Mouse (Mus musculus) cerebellum, adult 9-10 months (tissue): ENCODE data around the gene Mapk1ip1l.
"Not testable (repeated sequence)": the region's sequence is repeated elsewhere in the genome, so short reads cannot be mapped to it uniquely, and the experiment has no call there.

Experiments
- DNase-seq: peaks from one replicate; pipeline ENCODE4 v3.0.0; 2022

Mapk1ip1l gene

GRCm38 (mm10) chr14:47305933-47306332 lies 7.9 kb downstream of the Mapk1ip1l start:
- DNase-seq: no peak

GRCm38 (mm10) chr14:47307669-47308068 lies 9.6 kb downstream of the Mapk1ip1l start:
- no peak for DNase-seq

GRCm38 (mm10) chr14:47309061-47309460 lies 11.0 kb downstream of the Mapk1ip1l start:
- no peak for DNase-seq

GRCm38 (mm10) chr14:47310342-47311181 lies 12.5 kb downstream of the Mapk1ip1l start:
- peak; percentile 95 for DNase-seq

GRCm38 (mm10) chr14:47319362-47319761 lies 21.3 kb downstream of the Mapk1ip1l start:
- DNase-seq: no peak

- not testable (repeated sequence) for DNase-seq
These were observed 23.5 kb downstream of the Mapk1ip1l start for GRCm38 (mm10) chr14:47321581-47321980.

GRCm38 (mm10) chr14:47325965-47326761 lies 28.1 kb downstream of the Mapk1ip1l start:
- DNase-seq: no peak

GRCm38 (mm10) chr14:47327347-47327746 lies 29.3 kb downstream of the Mapk1ip1l start:
- DNase-seq: no peak

- DNase-seq: no peak
These were observed 33.9 kb downstream of the Mapk1ip1l start for GRCm38 (mm10) chr14:47331920-47332319.

- no peak for DNase-seq
These were observed 36.8 kb downstream of the Mapk1ip1l start for GRCm38 (mm10) chr14:47334819-47335218.

- DNase-seq: no peak
These were observed 37.2 kb downstream of the Mapk1ip1l start for GRCm38 (mm10) chr14:47335300-47335699.

- DNase-seq: no peak
These were observed 42.3 kb downstream of the Mapk1ip1l start for GRCm38 (mm10) chr14:47340231-47340925.

GRCm38 (mm10) chr14:47341811-47342291 lies 43.8 kb downstream of the Mapk1ip1l start:
- DNase-seq: no peak

- DNase-seq: no peak
These were observed 48.6 kb downstream of the Mapk1ip1l start for GRCm38 (mm10) chr14:47346715-47347114.

- no peak for DNase-seq
These were observed 52.9 kb downstream of the Mapk1ip1l start for GRCm38 (mm10) chr14:47350974-47351373.

- DNase-seq: no peak
These were observed 54.2 kb downstream of the Mapk1ip1l start for GRCm38 (mm10) chr14:47352272-47352671.

- no peak for DNase-seq
These were observed 55.2 kb downstream of the Mapk1ip1l start for GRCm38 (mm10) chr14:47353240-47353639.

- DNase-seq: no peak
These were observed 56.1 kb downstream of the Mapk1ip1l start for GRCm38 (mm10) chr14:47354111-47354577.

- DNase-seq: no peak
These were observed 56.9 kb downstream of the Mapk1ip1l start for GRCm38 (mm10) chr14:47354948-47355347.

- DNase-seq: no peak
These were observed 58.6 kb downstream of the Mapk1ip1l start for GRCm38 (mm10) chr14:47356622-47357021.

GRCm38 (mm10) chr14:47359610-47360009 lies 61.5 kb downstream of the Mapk1ip1l start:
- DNase-seq: no peak

- no peak for DNase-seq
These were observed 63.4 kb downstream of the Mapk1ip1l start for GRCm38 (mm10) chr14:47361418-47361817.

GRCm38 (mm10) chr14:47361899-47362298 lies 63.8 kb downstream of the Mapk1ip1l start:
- no peak for DNase-seq
